Mouse (Mus musculus) urinary bladder, postnatal 10 days (tissue): ENCODE results near the gene C5ar1.
"Not testable (repeated sequence)": the region's sequence is repeated elsewhere in the genome, so short reads cannot be mapped to it uniquely, and the experiment has no call there.

Source experiments
- DNase-seq: peaks from one replicate; pipeline ENCODE4 v3.0.0; 2022; ENCODE audit warnings: low spot score

The C5ar1 gene

GRCm38 (mm10) chr7:16259110-16259590 is at the start of gene C5ar1:
TSS of gene C5ar1 (minus strand) at chr7:16259540.
- no peak for DNase-seq

DNA sequence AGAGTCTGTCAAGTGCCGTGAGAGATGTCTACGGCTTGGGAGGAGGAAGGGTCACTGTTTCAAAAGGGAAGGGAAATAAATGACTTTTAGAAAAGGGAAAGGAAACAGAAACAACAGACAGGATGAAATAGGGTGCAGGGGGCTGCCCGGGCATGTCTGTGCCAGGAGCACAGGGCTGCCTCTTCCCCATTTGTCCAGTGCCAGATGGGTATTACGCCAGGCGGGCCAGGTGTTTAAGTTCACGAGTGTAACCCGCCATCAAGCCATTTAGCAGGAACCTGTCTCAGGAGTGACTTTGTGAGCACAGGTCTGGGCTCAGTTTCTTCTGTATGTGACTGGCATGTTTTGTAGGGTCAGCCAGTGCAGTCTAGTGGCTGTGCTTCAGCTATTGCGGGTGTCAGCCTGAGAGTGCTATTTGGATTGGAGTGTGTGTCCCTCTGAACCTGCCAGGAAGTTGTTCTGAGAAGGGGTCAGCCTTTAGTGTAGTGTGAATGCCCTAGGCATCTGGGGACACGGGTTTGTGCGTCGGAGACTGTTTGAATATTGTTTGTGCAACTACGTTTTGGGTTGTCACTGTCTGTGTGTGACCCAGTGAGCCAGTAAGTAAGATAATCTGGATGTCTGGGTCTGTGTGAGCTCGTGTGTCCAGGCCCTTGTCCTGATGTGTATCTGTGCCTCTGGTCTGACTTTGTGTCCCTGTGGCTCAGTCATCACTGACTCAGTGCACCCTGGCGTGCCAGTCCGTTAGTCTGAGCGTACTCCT is 49.4 kb upstream of the C5ar1 start:
- DNase-seq, result no peak

GRCm38 (mm10) chr7:16308093-16308492 is 48.8 kb upstream of the C5ar1 start, which contains the start of gene Bbc3:
TSS of gene Bbc3 (plus strand) at chr7:16308393.
- not testable (repeated sequence) for DNase-seq

GRCm38 (mm10) chr7:16307141-16307540 is 47.8 kb upstream of the C5ar1 start:
- not testable (repeated sequence) for DNase-seq

- DNase-seq, result no peak
These were observed 40.2 kb upstream of the C5ar1 start for GRCm38 (mm10) chr7:16299419-16300035.

DNA sequence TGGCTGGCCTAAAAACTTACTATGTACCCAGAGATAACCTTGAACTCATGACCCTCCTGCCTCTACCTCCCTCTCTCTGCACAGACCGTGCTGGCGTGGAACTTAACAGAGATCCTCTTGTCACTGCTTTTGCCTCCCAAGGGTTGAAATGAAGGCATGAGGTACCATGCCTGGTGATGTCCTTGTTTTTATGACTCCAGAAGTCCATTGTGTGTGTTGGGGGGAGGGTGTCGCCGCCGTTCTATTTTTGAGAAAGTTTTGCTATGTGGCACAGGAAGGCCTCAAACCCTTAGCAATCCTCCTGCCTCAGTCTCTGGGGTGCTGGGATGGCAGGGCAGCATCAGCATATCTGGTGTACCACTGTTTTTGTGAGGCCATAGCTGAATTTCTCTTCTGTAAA is 39.6 kb upstream of the C5ar1 start:
- DNase-seq, result no peak

- no peak for DNase-seq
These were observed 38.3 kb upstream of the C5ar1 start for GRCm38 (mm10) chr7:16297616-16298015.

DNA sequence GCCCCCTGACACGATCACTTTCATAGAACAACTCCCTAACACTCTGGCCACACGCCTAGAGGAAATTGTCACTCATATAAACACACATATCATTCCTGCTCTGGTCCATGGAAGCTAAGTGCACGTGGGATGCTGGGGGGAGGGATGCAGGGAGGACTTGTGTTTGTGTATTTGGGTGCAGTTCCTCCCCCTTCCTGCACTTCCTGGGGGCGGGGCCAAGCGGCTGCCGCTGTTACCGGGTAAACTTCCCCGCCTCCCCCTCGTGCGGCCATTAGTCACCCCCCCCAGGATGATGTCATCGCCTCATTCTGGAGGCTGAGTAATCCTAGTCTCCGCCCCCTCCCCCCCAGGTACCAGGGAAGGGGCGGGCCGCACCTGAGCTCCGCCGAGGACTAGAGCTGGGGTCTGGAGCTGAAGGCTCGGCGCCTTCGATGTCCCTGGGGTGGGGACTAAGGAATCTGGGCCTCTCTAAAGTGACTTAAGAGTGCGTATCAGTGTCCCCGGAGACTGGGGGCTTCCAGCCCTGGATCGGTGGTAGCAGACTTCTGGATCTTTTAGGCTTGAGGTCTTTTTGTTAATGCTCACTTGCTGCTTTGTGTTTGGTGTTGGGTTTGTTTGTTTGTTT is 37.5 kb upstream of the C5ar1 start:
- DNase-seq, result no peak

- no peak for DNase-seq
These were observed 36.8 kb upstream of the C5ar1 start for GRCm38 (mm10) chr7:16296146-16296545.

GRCm38 (mm10) chr7:16295321-16295900 is 36.1 kb upstream of the C5ar1 start:
- no peak for DNase-seq

DNA sequence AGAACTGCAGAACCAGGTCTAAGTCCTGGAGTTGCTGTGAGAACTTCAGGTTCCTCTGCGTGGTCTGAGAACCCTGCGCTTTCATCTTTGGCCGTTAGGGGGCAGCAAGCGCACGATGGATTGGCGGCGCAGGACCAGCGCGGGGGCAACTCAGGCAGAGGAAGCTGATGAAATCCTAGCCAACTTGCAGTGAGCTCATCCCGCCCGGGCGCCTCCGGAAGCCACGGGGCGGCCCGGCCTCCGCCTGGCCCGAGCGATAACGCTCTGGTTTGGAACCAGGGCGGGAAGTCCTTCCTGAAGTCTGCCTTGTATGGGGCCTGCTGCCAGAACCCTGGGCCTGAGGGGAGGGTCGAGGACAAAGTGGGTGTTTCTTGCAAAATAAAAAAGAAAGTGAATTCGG is 35.5 kb upstream of the C5ar1 start:
- peak; percentile 88 for DNase-seq

DNA sequence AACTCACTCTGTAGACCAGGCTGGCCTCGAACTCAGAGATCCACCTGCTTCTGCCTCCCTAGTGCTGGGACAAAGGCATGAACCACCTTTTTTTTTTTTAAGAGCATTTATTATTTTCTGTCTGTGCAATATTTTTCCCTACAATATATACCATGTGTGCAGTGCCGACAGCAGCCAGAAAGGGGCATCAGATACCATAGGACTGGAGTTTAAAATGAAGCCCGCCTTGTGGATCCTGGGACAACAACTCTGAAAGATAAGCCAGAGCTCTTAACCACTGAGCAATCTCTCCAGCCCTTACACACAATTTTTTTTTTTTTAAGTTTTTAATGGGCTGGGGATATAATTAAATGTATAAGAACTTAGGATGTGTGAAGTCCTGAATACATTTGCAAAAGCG is 35.0 kb upstream of the C5ar1 start:
- DNase-seq, result no peak

DNA sequence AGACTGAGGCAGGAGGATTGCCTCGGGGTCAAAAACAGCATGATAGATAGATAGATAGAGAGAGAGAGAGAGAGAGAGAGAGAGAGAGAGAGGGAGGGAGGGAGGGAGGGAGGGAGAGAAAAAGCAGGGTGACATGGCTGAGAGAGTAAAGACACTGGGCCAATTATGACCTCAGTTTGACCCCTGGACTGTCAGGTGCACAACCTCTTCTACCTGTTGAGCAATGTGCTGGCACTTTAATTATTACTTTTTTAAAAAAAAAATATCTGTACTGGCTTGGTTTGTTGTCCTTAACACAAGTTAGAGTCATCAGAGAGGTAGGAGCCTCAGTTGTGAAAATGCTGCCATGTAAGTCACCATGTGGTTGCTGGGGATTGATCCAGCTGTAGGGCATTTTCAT is 28.5 kb upstream of the C5ar1 start:
- no peak for DNase-seq

DNA sequence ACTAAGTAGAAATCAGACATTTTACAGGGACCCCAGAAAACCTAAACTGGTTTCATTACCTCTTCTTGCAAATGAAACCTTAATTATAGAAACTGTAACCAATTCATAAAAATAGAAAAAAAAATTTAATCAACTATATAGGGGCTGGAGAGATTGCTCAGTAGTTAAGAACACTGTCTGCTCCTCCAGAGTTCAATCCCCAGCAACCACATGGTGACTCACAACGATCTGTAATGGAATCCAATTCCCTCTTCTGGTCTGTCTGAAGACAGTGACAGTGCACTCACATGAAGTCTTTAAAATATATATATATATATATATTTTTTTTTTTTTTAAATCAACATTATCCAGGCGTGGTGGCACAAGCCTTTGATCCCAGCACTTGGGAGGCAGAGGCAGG is 27.7 kb upstream of the C5ar1 start:
- no peak for DNase-seq

DNA sequence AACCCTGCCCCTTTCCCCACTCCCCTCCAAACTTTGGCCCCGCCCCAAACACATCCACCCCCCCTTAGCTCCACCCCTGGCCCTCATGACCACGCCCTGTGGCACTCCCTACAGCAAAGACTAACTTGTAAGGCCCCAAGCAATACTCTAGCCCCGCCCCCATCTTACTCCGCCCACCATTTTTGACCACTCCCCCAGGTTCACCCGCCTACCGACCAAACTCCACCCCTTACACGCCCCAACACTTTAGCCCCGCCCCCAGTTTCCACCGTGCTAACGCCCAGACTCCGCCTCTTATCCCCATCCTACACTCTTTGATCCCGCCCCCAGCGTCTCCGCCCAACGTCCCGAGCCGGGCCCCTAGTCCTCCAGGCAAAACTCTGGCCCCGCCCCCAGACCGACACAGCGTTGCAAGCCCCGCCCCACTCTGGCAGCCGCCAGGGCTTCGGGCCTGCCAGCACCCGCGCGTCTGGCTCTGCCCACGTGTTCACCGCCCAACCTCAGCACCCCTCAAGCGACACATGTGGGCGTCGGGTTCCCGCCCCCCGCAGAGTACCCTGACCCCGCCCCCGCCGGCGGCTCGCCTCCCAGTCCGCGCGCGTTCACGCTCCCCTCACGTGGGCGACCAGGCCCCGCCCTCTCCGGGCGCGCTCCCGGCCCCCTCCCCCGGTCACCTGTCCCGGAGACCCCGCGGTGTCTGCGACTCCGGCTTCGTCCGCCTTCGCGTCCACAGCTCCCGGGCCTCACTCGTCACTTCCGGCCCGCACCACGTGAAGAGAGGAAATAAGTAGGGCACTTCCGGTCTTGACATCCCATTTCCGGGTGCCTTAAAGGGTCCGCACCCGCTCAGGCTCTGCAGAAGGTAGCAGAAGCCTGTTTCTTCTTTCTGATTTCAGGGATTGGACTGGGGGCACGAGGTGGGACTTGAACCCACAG is 27.0 kb upstream of the C5ar1 start, which contains the start of gene Ccdc9:
Ccdc9 (minus strand) TSS at position 770 of the 936 bp plus-strand sequence.
- DNase-seq, result peak; percentile 100

DNA sequence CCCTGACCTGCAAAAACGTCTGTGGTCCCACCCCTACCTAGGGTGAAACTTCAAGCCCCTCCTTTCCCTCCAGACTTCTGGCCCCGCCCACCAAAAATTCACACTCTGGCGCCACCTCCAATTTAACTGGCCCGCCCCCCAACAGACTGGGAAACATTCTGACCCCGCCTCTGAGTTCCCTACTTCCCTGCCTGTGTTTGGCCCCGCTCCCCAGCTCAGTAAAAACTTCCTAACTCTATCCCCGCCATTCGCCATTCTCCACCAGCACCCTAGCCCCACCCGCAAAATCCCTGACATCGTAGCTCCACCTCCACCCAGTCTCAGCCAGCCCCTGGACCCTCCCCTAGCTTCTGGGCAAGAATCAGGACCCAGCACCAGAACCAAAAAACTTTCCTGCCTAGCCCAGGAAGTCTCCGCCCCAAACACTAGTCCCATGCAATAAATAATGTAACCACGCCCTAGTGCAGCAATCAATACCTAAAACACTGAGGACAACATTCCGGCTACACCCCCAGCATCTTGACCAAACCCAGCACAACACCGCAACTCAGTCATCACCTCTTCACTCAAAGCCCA is 26.2 kb upstream of the C5ar1 start:
- DNase-seq, result no peak

- DNase-seq, result no peak
These were observed 25.6 kb upstream of the C5ar1 start for GRCm38 (mm10) chr7:16284904-16285303.

DNA sequence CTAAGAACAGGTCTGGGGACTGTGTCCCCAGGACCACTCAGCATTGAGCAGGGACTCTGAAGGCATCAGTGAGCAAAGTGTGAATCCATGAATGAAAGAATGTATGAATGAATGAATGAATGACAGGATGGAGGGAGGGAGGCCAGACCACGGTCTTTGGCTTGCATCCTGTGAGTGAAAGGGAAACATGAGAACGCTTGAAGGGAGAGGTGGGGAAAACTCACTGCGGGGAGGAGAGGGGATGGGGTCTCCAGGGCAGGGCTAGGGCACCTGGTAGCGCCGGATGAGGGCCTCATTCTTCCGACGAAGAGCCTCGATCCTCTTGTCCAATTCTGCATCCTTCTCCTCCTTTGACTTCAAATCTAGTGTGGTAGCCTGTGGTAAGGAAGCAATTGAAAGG is 24.7 kb upstream of the C5ar1 start:
- DNase-seq, result no peak

DNA sequence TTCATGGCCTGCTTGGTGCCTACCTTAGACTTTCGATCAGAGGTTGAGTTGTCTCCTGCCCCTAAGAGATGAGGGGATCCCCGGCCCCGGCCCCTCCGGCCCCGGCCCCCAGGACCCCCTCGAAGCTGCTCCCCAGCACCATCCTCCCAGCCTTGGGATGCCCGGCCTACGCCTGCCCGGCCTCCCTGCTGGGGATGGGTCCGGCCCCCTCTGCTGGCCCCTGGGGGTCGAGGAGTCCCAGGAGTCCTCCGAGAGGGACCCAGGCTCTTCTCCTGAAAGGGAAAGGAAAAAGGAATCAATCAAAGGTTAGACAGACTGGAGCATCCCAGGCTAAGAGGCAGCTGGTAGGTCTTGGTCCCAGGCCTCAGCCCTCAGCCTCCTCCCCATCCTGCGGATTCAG is 23.0 kb upstream of the C5ar1 start:
- no peak for DNase-seq

- no peak for DNase-seq
These were observed 21.4 kb upstream of the C5ar1 start for GRCm38 (mm10) chr7:16280721-16281120.
